ENCODE assay signal across 9 mouse cellular contexts in the genomic region with DNA sequence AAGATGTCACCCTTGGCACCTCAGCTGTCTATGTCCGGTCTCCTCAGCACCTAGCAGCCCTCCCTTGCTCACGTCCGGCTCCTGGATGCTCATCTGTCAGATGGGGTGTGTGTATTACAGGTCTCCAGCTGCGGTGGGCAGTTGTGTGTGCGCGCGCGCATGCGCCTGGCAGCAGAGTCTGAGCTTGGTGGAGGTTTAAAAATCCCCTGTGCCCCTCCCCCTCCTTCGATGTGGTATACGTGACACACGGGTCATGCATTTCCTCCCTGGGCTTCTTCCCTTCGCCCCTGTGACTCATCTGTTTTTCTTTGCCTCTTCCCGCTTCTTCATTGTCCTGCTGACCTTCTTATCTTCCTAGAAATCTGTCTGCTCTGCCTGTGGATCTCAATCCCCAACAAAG. TPM values are rescaled to one million over a fixed set of nuclear protein-coding genes. Genes with fewer than 3 reads are reported as not detected.
DNase-seq lines count a peak whose midpoint lies in the region; ATAC-seq lines count a peak whose summit lies in the region.
"Had no signal": no experiment of that assay in that cellular context is flagged by ENCODE, and none has a peak within 500 bp of the region (broad histone marks: within the 10 kb centered on the region; RNA-seq: fewer than 3 reads in every experiment).

No protein-coding gene starts in this region.

- 38% methylated on average over 14 of the region's 14 CpGs for WGBS in embryonic facial prominence, embryonic 12.5 days
- 11% methylated on average over 14 of the region's 14 CpGs for WGBS in liver, embryonic 13.5 days (ENCODE audit: insufficient replicate concordance)
- WGBS in neural tube, embryonic 13.5 days = 52% methylated on average over 14 of the region's 14 CpGs

- peak; percentile 92 for DNase-seq in A20 (ENCODE audit: low read depth, low spot score)
- DNase-seq in CD8-positive naive resting alpha-beta T cell, adult 2 months (ENCODE audit: low read depth in 2 of 2, low spot score in 2 of 2) = peak; percentile 29 to 35
- DNase-seq in liver, embryonic 13.5 days = peak; percentile 32
- no peak for DNase-seq in layer of hippocampus, postnatal 14 days (ENCODE audit: low spot score in 2 of 2)
- no peak for DNase-seq in gastrocnemius, postnatal 14 days
- DNase-seq in right cerebral cortex, postnatal 25 days = no peak

- no peaks in the 10 kb centered on the region for H3K27me3 ChIP-seq in embryonic facial prominence, embryonic 12.5 days
- H3K27me3 ChIP-seq in liver, embryonic 13.5 days = peaks cover 3% of the 10 kb centered on the region; the same call in 1 of the 2 replicates
- no peaks in the 10 kb centered on the region for H3K27me3 ChIP-seq in neural tube, embryonic 13.5 days
- H3K27me3 ChIP-seq: limb, embryonic 15.5 days had no signal

- no peak overlapping the region for H3K27ac ChIP-seq in embryonic facial prominence, embryonic 12.5 days
- H3K27ac ChIP-seq in liver, embryonic 13.5 days = no peak overlapping the region
- H3K27ac ChIP-seq in neural tube, embryonic 13.5 days (replicated peaks) = 0 out of 2 replicates have a peak overlapping the region, but pooled peaks have one; percentile 13
- H3K27ac ChIP-seq: limb, embryonic 15.5 days had no signal

- intact Hi-C loops in gastrocnemius, postnatal 14 days (cut with DNase I; ENCODE audit: low total_unique reads) = no loop called here

- H3K4me2 ChIP-seq in embryonic facial prominence, embryonic 12.5 days (replicated peaks) = peak overlapping the region; percentile 18
- peak overlapping the region; percentile 38 for H3K4me2 ChIP-seq in liver, embryonic 13.5 days
- H3K4me2 ChIP-seq in neural tube, embryonic 13.5 days = peak overlapping the region; percentile 11; the same call in 1 of the 2 replicates
- H3K4me2 ChIP-seq: limb, embryonic 15.5 days had no signal

- H3K4me3 ChIP-seq in embryonic facial prominence, embryonic 12.5 days = no peak overlapping the region
- H3K4me3 ChIP-seq in liver, embryonic 13.5 days (replicated peaks) = no peak overlapping the region
- no peak overlapping the region for H3K4me3 ChIP-seq in neural tube, embryonic 13.5 days
- H3K4me3 ChIP-seq: limb, embryonic 15.5 days had no signal

- H3K9me3 ChIP-seq in embryonic facial prominence, embryonic 12.5 days = no peaks in the 10 kb centered on the region
- no peaks in the 10 kb centered on the region for H3K9me3 ChIP-seq in liver, embryonic 13.5 days (replicated peaks)
- H3K9me3 ChIP-seq in neural tube, embryonic 13.5 days = no peaks in the 10 kb centered on the region
- H3K9me3 ChIP-seq: limb, embryonic 15.5 days had no signal

- no peak for ATAC-seq in embryonic facial prominence, embryonic 12.5 days (ENCODE audit: insufficient number of reproducible peaks, insufficient read depth, low FRiP score, low TSS enrichment)
- ATAC-seq in liver, embryonic 13.5 days (ENCODE audit: low read depth) = no peak
- ATAC-seq in neural tube, embryonic 13.5 days (ENCODE audit: low read depth) = no peak

- no peak overlapping the region for H3K9ac ChIP-seq in embryonic facial prominence, embryonic 12.5 days
- H3K9ac ChIP-seq in liver, embryonic 13.5 days = no peak overlapping the region
- H3K9ac ChIP-seq in neural tube, embryonic 13.5 days = peak overlapping the region; percentile 26; the same call in 1 of the 2 replicates
- H3K9ac ChIP-seq: limb, embryonic 15.5 days had no signal

- H3K4me1 ChIP-seq in embryonic facial prominence, embryonic 12.5 days = peaks cover 14% of the 10 kb centered on the region
- H3K4me1 ChIP-seq in liver, embryonic 13.5 days (replicated peaks) = peaks cover 13% of the 10 kb centered on the region
- no peaks in the 10 kb centered on the region; the same call in 1 of the 2 replicates for H3K4me1 ChIP-seq in neural tube, embryonic 13.5 days (replicated peaks)
- H3K4me1 ChIP-seq: limb, embryonic 15.5 days had no signal

- H3K36me3 ChIP-seq in embryonic facial prominence, embryonic 12.5 days = no peaks in the 10 kb centered on the region
- no peaks in the 10 kb centered on the region for H3K36me3 ChIP-seq in liver, embryonic 13.5 days
- H3K36me3 ChIP-seq in neural tube, embryonic 13.5 days = peaks cover 8% of the 10 kb centered on the region; the same call in 1 of the 2 replicates
- H3K36me3 ChIP-seq: limb, embryonic 15.5 days had no signal

RNA-seq across cellular contexts. Expression of a gene that starts 14.6 kb away (rescaled TPM):
- polyA plus RNA-seq in embryonic facial prominence, embryonic 12.5 days (2016; fragmentation: Nextera tagmentation; extraction: Ambion mirVana) = 39.7 and 42.1 TPM in 2 replicates
- polyA plus RNA-seq in liver, embryonic 13.5 days (2015; fragmentation: Nextera tagmentation; extraction: Ambion mirVana) = 18.4 and 21.5 TPM in 2 replicates
- 37.8 and 39.1 TPM in 2 replicates for polyA plus RNA-seq in neural tube, embryonic 13.5 days (2015; fragmentation: Nextera tagmentation; extraction: Ambion mirVana)
- total RNA-seq in layer of hippocampus, postnatal 14 days (2021) = 10 to 100 TPM; 35.4 to 36.2 TPM
- total RNA-seq in gastrocnemius, postnatal 14 days (2021) = 10 to 100 TPM; 20.7 TPM

RNA-seq across cellular contexts. Expression of a gene that starts 16.4 kb away (rescaled TPM):
- 1.6 TPM in 1 of 2 replicates, not detected in the other for polyA plus RNA-seq in embryonic facial prominence, embryonic 12.5 days (2016; fragmentation: Nextera tagmentation; extraction: Ambion mirVana)
- not detected in 2 replicates for polyA plus RNA-seq in liver, embryonic 13.5 days (2015; fragmentation: Nextera tagmentation; extraction: Ambion mirVana)
- polyA plus RNA-seq in neural tube, embryonic 13.5 days (2015; fragmentation: Nextera tagmentation; extraction: Ambion mirVana) = 3.7 TPM in 1 of 2 replicates, not detected in the other
- total RNA-seq in layer of hippocampus, postnatal 14 days (2021) = 10 to 100 TPM; 11.0 to 22.8 TPM
- 1 to 10 TPM; 2.2 to 6.2 TPM for total RNA-seq in gastrocnemius, postnatal 14 days (2021)
- polyA plus RNA-seq: limb, embryonic 15.5 days had no signal

RNA-seq across cellular contexts. Expression of a gene that starts 35.8 kb away (rescaled TPM):
- polyA plus RNA-seq in embryonic facial prominence, embryonic 12.5 days (2016; fragmentation: Nextera tagmentation; extraction: Ambion mirVana) = 104 and 117 TPM in 2 replicates
- polyA plus RNA-seq in liver, embryonic 13.5 days (2015; fragmentation: Nextera tagmentation; extraction: Ambion mirVana) = 138 and 152 TPM in 2 replicates
- polyA plus RNA-seq in neural tube, embryonic 13.5 days (2015; fragmentation: Nextera tagmentation; extraction: Ambion mirVana) = 114 TPM in 2 replicates
- 10 to 100 TPM; 96.2 to 96.4 TPM for total RNA-seq in layer of hippocampus, postnatal 14 days (2021)
- total RNA-seq in gastrocnemius, postnatal 14 days (2021) = 100 to 1,000 TPM; 101 to 102 TPM

RNA-seq across cellular contexts. Expression of a gene that starts 44.9 kb away (rescaled TPM):
- 65.3 and 65.9 TPM in 2 replicates for polyA plus RNA-seq in embryonic facial prominence, embryonic 12.5 days (2016; fragmentation: Nextera tagmentation; extraction: Ambion mirVana)
- polyA plus RNA-seq in liver, embryonic 13.5 days (2015; fragmentation: Nextera tagmentation; extraction: Ambion mirVana) = 39.6 and 41.9 TPM in 2 replicates
- 65.2 and 74.2 TPM in 2 replicates for polyA plus RNA-seq in neural tube, embryonic 13.5 days (2015; fragmentation: Nextera tagmentation; extraction: Ambion mirVana)
- 10 to 100 TPM; 32.0 to 33.0 TPM for total RNA-seq in layer of hippocampus, postnatal 14 days (2021)
- total RNA-seq in gastrocnemius, postnatal 14 days (2021) = 10 to 100 TPM; 15.8 to 17.7 TPM

RNA-seq across cellular contexts. Expression of a gene that starts 45.7 kb away (rescaled TPM):
- 10.5 and 11.7 TPM in 2 replicates for polyA plus RNA-seq in embryonic facial prominence, embryonic 12.5 days (2016; fragmentation: Nextera tagmentation; extraction: Ambion mirVana)
- polyA plus RNA-seq in liver, embryonic 13.5 days (2015; fragmentation: Nextera tagmentation; extraction: Ambion mirVana) = 0.44 and 0.58 TPM in 2 replicates
- 13.3 and 14.6 TPM in 2 replicates for polyA plus RNA-seq in neural tube, embryonic 13.5 days (2015; fragmentation: Nextera tagmentation; extraction: Ambion mirVana)
- 100 to 1,000 TPM; 103 to 106 TPM for total RNA-seq in layer of hippocampus, postnatal 14 days (2021)
- 1 to 10 TPM; 1.3 to 3.1 TPM for total RNA-seq in gastrocnemius, postnatal 14 days (2021)

Comparison
In these comparisons a context has a peak if more than half of its experiments do, and no peak if none do; other contexts are left out.
1. DNase-seq: peak in A20 (single experiment), CD8-positive naive resting alpha-beta T cell, adult 2 months (2 of 2) and liver, embryonic 13.5 days (single experiment); none in layer of hippocampus, postnatal 14 days (0 of 2), gastrocnemius, postnatal 14 days (single experiment) and right cerebral cortex, postnatal 25 days (single experiment).
2. Peak in every context shown above with its lines, with median percentiles within 50 percentile points of each other: H3K4me2 ChIP-seq.